Mouse (Mus musculus): ENCODE results near the gene Fgf22.

Gene Fgf22

GRCm38 (mm10) chr10:79754856-79755516, at the start of gene Fgf22:
TSS of gene Fgf22 (plus strand) at chr10:79755076.
- peak; percentile 39 for DNase-seq (ENCODE audit: low read depth, low spot score)

- DNase-seq (ENCODE audit: low read depth, low spot score), result no peak
These were observed 48.9 kb upstream of the Fgf22 start for GRCm38 (mm10) chr10:79705951-79706350.

- no peak for DNase-seq (ENCODE audit: low read depth, low spot score)
These were observed 48.3 kb upstream of the Fgf22 start for GRCm38 (mm10) chr10:79706406-79707094.

GRCm38 (mm10) chr10:79707162-79707561, 47.7 kb upstream of the Fgf22 start:
- DNase-seq (ENCODE audit: low read depth, low spot score), result no peak

- DNase-seq (ENCODE audit: low read depth, low spot score), result no peak
These were observed 47.1 kb upstream of the Fgf22 start for GRCm38 (mm10) chr10:79707759-79708158.

GRCm38 (mm10) chr10:79708668-79709067, 46.2 kb upstream of the Fgf22 start:
- DNase-seq (ENCODE audit: low read depth, low spot score), result no peak

- DNase-seq (ENCODE audit: low read depth, low spot score), result no peak
These were observed 45.6 kb upstream of the Fgf22 start for GRCm38 (mm10) chr10:79709307-79709706.

GRCm38 (mm10) chr10:79712029-79712428, 42.8 kb upstream of the Fgf22 start:
- no peak for DNase-seq (ENCODE audit: low read depth, low spot score)

GRCm38 (mm10) chr10:79712499-79713126, 42.3 kb upstream of the Fgf22 start:
- peak; percentile 57 for DNase-seq (ENCODE audit: low read depth, low spot score)

GRCm38 (mm10) chr10:79713163-79713562, 41.7 kb upstream of the Fgf22 start:
- no peak for DNase-seq (ENCODE audit: low read depth, low spot score)

GRCm38 (mm10) chr10:79714996-79715395, 39.9 kb upstream of the Fgf22 start:
- no peak for DNase-seq (ENCODE audit: low read depth, low spot score)

- no peak for DNase-seq (ENCODE audit: low read depth, low spot score)
These were observed 38.5 kb upstream of the Fgf22 start, which contains the start of gene Hcn2 for GRCm38 (mm10) chr10:79716254-79716987. TSS of gene Hcn2 (plus strand) at chr10:79716634.

- DNase-seq (ENCODE audit: low read depth, low spot score), result no peak
These were observed 37.9 kb upstream of the Fgf22 start for GRCm38 (mm10) chr10:79716988-79717355.

GRCm38 (mm10) chr10:79717640-79718357, 37.1 kb upstream of the Fgf22 start:
- no peak for DNase-seq (ENCODE audit: low read depth, low spot score)

GRCm38 (mm10) chr10:79721089-79721488, 33.8 kb upstream of the Fgf22 start:
- DNase-seq (ENCODE audit: low read depth, low spot score), result no peak

GRCm38 (mm10) chr10:79723047-79723446, 31.8 kb upstream of the Fgf22 start:
- no peak for DNase-seq (ENCODE audit: low read depth, low spot score)

GRCm38 (mm10) chr10:79723692-79724091, 31.2 kb upstream of the Fgf22 start:
- DNase-seq (ENCODE audit: low read depth, low spot score), result no peak

GRCm38 (mm10) chr10:79726090-79726489, 28.8 kb upstream of the Fgf22 start:
- DNase-seq (ENCODE audit: low read depth, low spot score), result no peak

GRCm38 (mm10) chr10:79728323-79729249, 26.3 kb upstream of the Fgf22 start:
- DNase-seq (ENCODE audit: low read depth, low spot score), result no peak

GRCm38 (mm10) chr10:79729357-79729965, 25.4 kb upstream of the Fgf22 start:
- DNase-seq (ENCODE audit: low read depth, low spot score), result no peak
